Mouse (Mus musculus): ENCODE data around the gene Gm47996. TPM values are rescaled to one million over a fixed set of nuclear protein-coding genes. Genes with fewer than 3 reads are reported as not detected.

The Gm47996 gene
- total and polyA plus RNA-seq, 3 experiments = not detected

DNA sequence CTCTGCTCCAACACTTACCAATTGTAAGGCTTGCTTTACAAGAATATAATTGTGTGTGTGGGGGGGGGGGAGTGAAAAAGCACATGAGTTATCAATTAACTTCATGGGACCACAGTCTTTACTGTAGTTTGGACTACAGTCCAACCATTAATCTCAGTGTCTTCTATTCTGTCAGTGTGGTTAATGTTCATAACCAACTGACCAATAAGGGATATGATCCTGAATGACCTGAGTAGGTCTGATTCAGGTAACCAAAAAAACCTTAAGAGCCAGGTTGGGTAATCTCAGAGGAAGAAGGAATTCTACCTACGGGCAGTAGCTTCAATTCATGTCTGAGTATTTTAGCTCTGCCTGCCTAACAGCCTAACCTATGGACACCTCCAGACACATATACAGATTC is 14.6 kb downstream of the Gm47996 start:
- DNase-seq (ENCODE audit: low read depth, low spot score) = no peak
- Histone ChIP-seq H3K36me3 (ENCODE audit: control insufficient read depth in 1 of 2, insufficient read depth in 2 of 2, low read length in 2 of 2) (peaks cover 0 to under 1% of the 10 kb centered on the region in 2 experiments; a peak in 2 of 4 replicates), H3K27me3 (ENCODE audit: control insufficient read depth in 1 of 2, insufficient read depth in 2 of 2, low read length in 2 of 2) (no peaks in the 10 kb centered on the region), H3K9ac (ENCODE audit: control insufficient read depth, low read depth, low read length, poor library complexity, severe bottlenecking) (no peak overlapping the region), H3K9me3 (replicated peaks; ENCODE audit: insufficient read depth, low read length) (no peaks in the 10 kb centered on the region), H3K79me2 (ENCODE audit: control insufficient read depth, insufficient read depth, low read length, poor library complexity) (no peaks in the 10 kb centered on the region), H3K27ac (ENCODE audit: control insufficient read depth, low read depth, low read length) (no peak overlapping the region), H3K4me1 (ENCODE audit: control insufficient read depth in 1 of 2, insufficient read depth in 2 of 2, low read length in 2 of 2) (peaks cover 0 to under 1% of the 10 kb centered on the region in 2 experiments; a peak in 1 of 4 replicates), H3K4me3 (ENCODE audit: control insufficient read depth in 1 of 2, insufficient read depth in 1 of 2, low read depth in 2 of 2, low read length in 2 of 2) (no peak overlapping the region)
- TF ChIP-seq CHD1 (IDR thresholded peaks at IDR 0.05; ENCODE audit: low read depth, low read length) (no peak), ZMIZ1 (IDR thresholded peaks at IDR 0.05; ENCODE audit: low read depth, low read length) (no peak), SMC3 (IDR thresholded peaks at IDR 0.05; ENCODE audit: low read depth, low read length) (no peak), NELFE (IDR thresholded peaks at IDR 0.05; ENCODE audit: low read depth, low read length) (no peak), ZC3H11A (IDR thresholded peaks at IDR 0.05; ENCODE audit: low read depth, low read length) (no peak), JUND (IDR thresholded peaks at IDR 0.05; ENCODE audit: low read depth, low read length) (no peak), MXI1 (IDR thresholded peaks at IDR 0.05; ENCODE audit: low read depth, low read length) (no peak), TAL1 (IDR thresholded peaks at IDR 0.05; ENCODE audit: low read length) (no peak), HCFC1 (IDR thresholded peaks at IDR 0.05; ENCODE audit: low read depth, low read length) (no peak), CHD2 (IDR thresholded peaks at IDR 0.05; ENCODE audit: low read length) (no peak), POLR2AphosphoS5 (IDR thresholded peaks at IDR 0.05; ENCODE audit: borderline replicate concordance, low read depth, low read length) (no peak), POLR2A (IDR thresholded peaks at IDR 0.05; ENCODE audit: control insufficient read depth in 1 of 2, insufficient read depth in 1 of 2, low read depth in 1 of 2, low read length in 2 of 2, poor library complexity in 1 of 2) (no peak), USF1 (IDR thresholded peaks at IDR 0.05; ENCODE audit: low read depth, low read length) (no peak), MEF2A (IDR thresholded peaks at IDR 0.05; ENCODE audit: extremely low read depth, insufficient replicate concordance, low read depth, low read length, poor library complexity, severe bottlenecking) (no peak), UBTF (IDR thresholded peaks at IDR 0.05; ENCODE audit: borderline replicate concordance, insufficient read depth, low read depth, low read length) (no peak), RAD21 (IDR thresholded peaks at IDR 0.05; ENCODE audit: low read depth, low read length) (no peak)

- TF ChIP-seq MAFK (IDR thresholded peaks at IDR 0.05; ENCODE audit: borderline replicate concordance, low read depth, low read length) = no peak
- no peak for TF ChIP-seq ELF1 (IDR thresholded peaks at IDR 0.05; ENCODE audit: low read depth, low read length)
- TF ChIP-seq ZC3H11A (IDR thresholded peaks at IDR 0.05; ENCODE audit: low read depth, low read length) = no peak
- no peak for TF ChIP-seq POLR2AphosphoS5 (IDR thresholded peaks at IDR 0.05; ENCODE audit: borderline replicate concordance, low read depth, low read length)
- no peak for TF ChIP-seq EP300 (IDR thresholded peaks at IDR 0.05; ENCODE audit: low read depth in 1 of 2, low read length in 2 of 2)
- no peak for TF ChIP-seq MAZ (IDR thresholded peaks at IDR 0.05; ENCODE audit: low read depth, low read length)
- TF ChIP-seq MEF2A (IDR thresholded peaks at IDR 0.05; ENCODE audit: extremely low read depth, insufficient replicate concordance, low read depth, low read length, poor library complexity, severe bottlenecking) = no peak
- no peak for TF ChIP-seq NRF1 (IDR thresholded peaks at IDR 0.05; ENCODE audit: insufficient read depth, low read depth, low read length, poor library complexity, severe bottlenecking)
- H3K79me2 ChIP-seq (ENCODE audit: control insufficient read depth, insufficient read depth, low read length, poor library complexity) = no peaks in the 10 kb centered on the region
- H3K4me1 ChIP-seq (ENCODE audit: control insufficient read depth in 1 of 2, insufficient read depth in 2 of 2, low read length in 2 of 2) = no peaks in the 10 kb centered on the region
- H3K4me3 ChIP-seq (ENCODE audit: control insufficient read depth in 1 of 2, insufficient read depth in 1 of 2, low read depth in 2 of 2, low read length in 2 of 2) = no peak overlapping the region
- no peaks in the 10 kb centered on the region for H3K36me3 ChIP-seq (ENCODE audit: control insufficient read depth in 1 of 2, insufficient read depth in 2 of 2, low read length in 2 of 2)
- no peaks in the 10 kb centered on the region for H3K9me3 ChIP-seq (replicated peaks; ENCODE audit: insufficient read depth, low read length)
- no peak overlapping the region for H3K9ac ChIP-seq (ENCODE audit: control insufficient read depth, low read depth, low read length, poor library complexity, severe bottlenecking)
- H3K27ac ChIP-seq (ENCODE audit: control insufficient read depth, low read depth, low read length) = no peak overlapping the region
- no peaks in the 10 kb centered on the region for H3K27me3 ChIP-seq (ENCODE audit: control insufficient read depth in 1 of 2, insufficient read depth in 2 of 2, low read length in 2 of 2)
- no peak for DNase-seq (ENCODE audit: low read depth, low spot score)
These were observed 17.6 kb downstream of the Gm47996 start for GRCm38 (mm10) chr1:151227506-151227905.

All from MEL (cell line).